Mouse (Mus musculus) activated CD4-positive, CD25-positive, alpha-beta regulatory T cell (primary cell): ENCODE data around the gene Tanc1. TPM values are rescaled to one million over a fixed set of nuclear protein-coding genes. Genes with fewer than 3 reads are reported as not detected.

Experiments used
- polyA plus RNA-seq, 2 experiments: library from polyadenylated mRNA; unstranded; fragments of 100-300 nt; shearing (Covaris generic); gene quantifications; one replicate each; pipeline ENCODE4 v1.2.1; 2017

Tanc1 gene
- polyA plus RNA-seq, result 1 to 10 TPM; 3.5 to 5.7 TPM

GRCm38 (mm10) chr2:59611831-59612732 is at the start of gene Tanc1:
Tanc1 (plus strand) TSS chr2:59612042.

GRCm38 (mm10) chr2:59881831-59882741 is 270.2 kb downstream of the Tanc1 start, which contains the start of gene Wdsub1:
Wdsub1 (minus strand) TSS chr2:59882591.

Other genes with a start within 250 kb of the Tanc1 start
- 10 to 100 TPM; 24.8 to 91.0 TPM for gene Dapl1, start 127.4 kb upstream of the Tanc1 start, polyA plus RNA-seq